ENCODE assay signal across 15 mouse cellular contexts in the genomic region with DNA sequence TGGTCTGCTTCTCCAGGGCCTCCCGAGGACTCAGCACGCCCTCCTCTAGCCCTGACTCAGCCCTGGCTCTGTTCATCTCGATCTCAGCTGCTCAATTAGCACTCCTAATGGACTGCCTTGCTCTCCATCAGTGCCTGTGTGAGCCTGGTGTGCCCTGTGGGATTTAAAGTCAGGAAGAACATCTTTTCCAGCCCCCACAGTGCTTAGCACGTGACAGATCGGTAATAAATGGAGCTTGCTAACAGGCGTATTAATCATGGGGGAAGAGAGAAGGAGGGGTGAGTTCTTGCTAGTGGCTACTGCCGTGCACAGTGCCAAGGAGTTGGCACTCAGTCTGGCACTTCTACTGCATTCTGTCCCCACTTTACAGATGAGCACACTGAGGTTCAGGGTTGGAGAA. TPM values are rescaled to one million over a fixed set of nuclear protein-coding genes. Genes with fewer than 3 reads are reported as not detected.
DNase-seq lines count a peak whose midpoint lies in the region; ATAC-seq and TF ChIP-seq lines count a peak whose summit lies in the region.
"Had no signal": no experiment of that assay in that cellular context is flagged by ENCODE, and none has a peak within 500 bp of the region (broad histone marks: within the 10 kb centered on the region; RNA-seq: fewer than 3 reads in every experiment).

No protein-coding gene starts in this region.

- 0 out of 2 replicates have a peak, but pooled peaks have one; percentile 58 for ATAC-seq in neural tube, embryonic 11.5 days (ENCODE audit: insufficient read depth, low FRiP score, low TSS enrichment)
- peak; percentile 57 for ATAC-seq in hindbrain, embryonic 16.5 days
- ATAC-seq in stomach, embryonic 16.5 days (ENCODE audit: insufficient read depth, low FRiP score), result no peak

- no peak overlapping the region for H3K4me3 ChIP-seq in neural tube, embryonic 11.5 days (ENCODE audit: low read depth, low read length)
- H3K4me3 ChIP-seq in hindbrain, embryonic 16.5 days (ENCODE audit: low read length), result no peak overlapping the region
- no peak overlapping the region for H3K4me3 ChIP-seq in stomach, embryonic 16.5 days (replicated peaks; ENCODE audit: low read length)
- no peak overlapping the region for H3K4me3 ChIP-seq in heart, adult 2 months
- H3K4me3 ChIP-seq: erythroblast, embryonic 14.5 days had no signal

- TF ChIP-seq CTCF in heart, adult 2 months (IDR thresholded peaks at IDR 0.05), result no peak

- H3K4me2 ChIP-seq in neural tube, embryonic 11.5 days (ENCODE audit: low read depth), result no peak overlapping the region
- no peak overlapping the region for H3K4me2 ChIP-seq in hindbrain, embryonic 16.5 days (ENCODE audit: low read length)
- no peak overlapping the region for H3K4me2 ChIP-seq in stomach, embryonic 16.5 days (ENCODE audit: low read depth, low read length)

- peak; percentile 19 for DNase-seq in adrenal gland, postnatal 14 days
- DNase-seq in adrenal gland, postnatal 4 days (ENCODE audit: low spot score in 2 of 2), result no peak
- peak; percentile 40 for DNase-seq in neural tube, embryonic 11.5 days (ENCODE audit: low spot score)
- DNase-seq in neural tube, embryonic 10.5 days (ENCODE audit: extremely low spot score, low spot score), result no peak
- no peak for DNase-seq in heart, adult 2 months
- DNase-seq in gastrocnemius, postnatal 4 days (ENCODE audit: low spot score in 2 of 2), result no peak
- DNase-seq: heart, postnatal 4 days; kidney, postnatal 36 days; lung, postnatal 4 days; thymus, postnatal 36 days had no signal

- no peak for TF ChIP-seq POLR2A in heart, adult 2 months (IDR thresholded peaks at IDR 0.05; ENCODE audit: insufficient read depth, low read depth, low read length)

- H3K27ac ChIP-seq in neural tube, embryonic 11.5 days (ENCODE audit: low read depth, low read length), result no peak overlapping the region
- no peak overlapping the region for H3K27ac ChIP-seq in hindbrain, embryonic 16.5 days (ENCODE audit: low read depth, low read length)
- H3K27ac ChIP-seq in stomach, embryonic 16.5 days (ENCODE audit: low read length), result peak overlapping the region; percentile 32
- no peak overlapping the region for H3K27ac ChIP-seq in heart, adult 2 months
- H3K27ac ChIP-seq: liver, embryonic 14.5 days had no signal

- intact Hi-C loops in heart, adult 2 months (cut with DNase I), result no loop called here

- H3K36me3 ChIP-seq in neural tube, embryonic 11.5 days (ENCODE audit: control insufficient read depth, insufficient read depth, low read length), result no peaks in the 10 kb centered on the region
- H3K36me3 ChIP-seq in hindbrain, embryonic 16.5 days (ENCODE audit: control insufficient read depth, insufficient read depth, low read length), result no peaks in the 10 kb centered on the region
- no peaks in the 10 kb centered on the region for H3K36me3 ChIP-seq in stomach, embryonic 16.5 days (ENCODE audit: control insufficient read depth, insufficient read depth, low read length)
- no peaks in the 10 kb centered on the region for H3K36me3 ChIP-seq in heart, adult 2 months (ENCODE audit: control insufficient read depth, insufficient read depth, low read length)

- 44% methylated on average over 7 of the region's 7 CpGs for WGBS in neural tube, embryonic 11.5 days
- WGBS in hindbrain, embryonic 16.5 days, result 22% methylated on average over 7 of the region's 7 CpGs
- 17% methylated on average over 7 of the region's 7 CpGs for WGBS in stomach, embryonic 16.5 days
- WGBS in heart, adult 2 months, result 65% methylated on average over 7 of the region's 7 CpGs

- no peaks in the 10 kb centered on the region for H3K9me3 ChIP-seq in neural tube, embryonic 11.5 days (ENCODE audit: control insufficient read depth, low read length)
- no peaks in the 10 kb centered on the region for H3K9me3 ChIP-seq in hindbrain, embryonic 16.5 days (ENCODE audit: control insufficient read depth, low read length)
- no peaks in the 10 kb centered on the region for H3K9me3 ChIP-seq in stomach, embryonic 16.5 days (replicated peaks; ENCODE audit: control insufficient read depth, low read length)

- H3K27me3 ChIP-seq in neural tube, embryonic 11.5 days (ENCODE audit: control insufficient read depth, insufficient read depth, low read length), result no peaks in the 10 kb centered on the region
- H3K27me3 ChIP-seq in hindbrain, embryonic 16.5 days (replicated peaks; ENCODE audit: control insufficient read depth, insufficient read depth, low read length), result no peaks in the 10 kb centered on the region
- no peaks in the 10 kb centered on the region for H3K27me3 ChIP-seq in stomach, embryonic 16.5 days (ENCODE audit: control insufficient read depth, insufficient read depth, low read length)
- H3K27me3 ChIP-seq in heart, adult 2 months (ENCODE audit: control insufficient read depth, insufficient read depth, low read length), result no peaks in the 10 kb centered on the region

- no peaks in the 10 kb centered on the region; the same call in 1 of the 2 replicates for H3K4me1 ChIP-seq in neural tube, embryonic 11.5 days (ENCODE audit: control insufficient read depth, insufficient read depth, low read length)
- H3K4me1 ChIP-seq in hindbrain, embryonic 16.5 days (ENCODE audit: control insufficient read depth, insufficient read depth, low read depth, low read length), result peaks cover 9% of the 10 kb centered on the region
- peaks cover 21% of the 10 kb centered on the region for H3K4me1 ChIP-seq in stomach, embryonic 16.5 days (ENCODE audit: control insufficient read depth, insufficient read depth, low read length)
- H3K4me1 ChIP-seq in heart, adult 2 months (ENCODE audit: control insufficient read depth, insufficient read depth, low read length), result no peaks in the 10 kb centered on the region

- H3K9ac ChIP-seq in neural tube, embryonic 11.5 days (ENCODE audit: low read length), result no peak overlapping the region
- no peak overlapping the region for H3K9ac ChIP-seq in hindbrain, embryonic 16.5 days (ENCODE audit: low read depth, low read length)
- H3K9ac ChIP-seq in stomach, embryonic 16.5 days (ENCODE audit: low read length), result peak overlapping the region; percentile 23; the same call in 1 of the 2 replicates
- H3K9ac ChIP-seq in heart, adult 2 months (ENCODE audit: low read depth, low read length), result no peak overlapping the region
- H3K9ac ChIP-seq: liver, embryonic 14.5 days had no signal

- no peak for TF ChIP-seq EP300 in heart, adult 2 months (IDR thresholded peaks at IDR 0.05; ENCODE audit: insufficient read depth, low read depth, low read length)

- H3K79me2 ChIP-seq in heart, adult 2 months (replicated peaks; ENCODE audit: control insufficient read depth, insufficient read depth, low read length), result no peaks in the 10 kb centered on the region

RNA-seq across cellular contexts. Expression of a gene that starts 27.6 kb away (rescaled TPM):
- total RNA-seq in adrenal gland, postnatal 14 days (2021), result 1.0 and 1.3 TPM in 2 replicates
- total RNA-seq in adrenal gland, postnatal 4 days (2021), result 1 to 10 TPM; 2.3 to 2.8 TPM
- polyA plus RNA-seq in neural tube, embryonic 11.5 days (2014; fragmentation: Nextera tagmentation; extraction: Ambion mirVana), result 0.31 and 0.69 TPM in 2 replicates
- 3.5 and 3.7 TPM in 2 replicates for polyA plus RNA-seq in hindbrain, embryonic 16.5 days (2015; fragmentation: Nextera tagmentation; extraction: Ambion mirVana)
- 0.99 and 1.4 TPM in 2 replicates for polyA plus RNA-seq in stomach, embryonic 16.5 days (2015; fragmentation: Nextera tagmentation; extraction: Ambion mirVana)
- 100 to 1,000 TPM; 111 to 123 TPM for total RNA-seq in heart, adult 2 months (2021)
- polyA plus RNA-seq in heart, adult 2 months (2012; rRNA removed), result 110 and 182 TPM in 2 replicates
- 10 to 100 TPM; 41.4 to 45.1 TPM for total RNA-seq in gastrocnemius, postnatal 4 days (2021)
- total RNA-seq: granulocyte monocyte progenitor cell, adult 5-6 weeks had no signal

RNA-seq across cellular contexts. Expression of a gene that starts 51.6 kb away (rescaled TPM):
- total RNA-seq in adrenal gland, postnatal 14 days (2021), result 0.45 and 0.93 TPM in 2 replicates
- total RNA-seq in adrenal gland, postnatal 4 days (2021), result 1 to 10 TPM in 1 of 2 experiments, under 1 TPM in 1; 0.76 to 9.4 TPM
- polyA plus RNA-seq in neural tube, embryonic 11.5 days (2014; fragmentation: Nextera tagmentation; extraction: Ambion mirVana), result 4.3 and 5.3 TPM in 2 replicates
- 12.0 and 13.6 TPM in 2 replicates for polyA plus RNA-seq in hindbrain, embryonic 16.5 days (2015; fragmentation: Nextera tagmentation; extraction: Ambion mirVana)
- 10.2 and 10.6 TPM in 2 replicates for polyA plus RNA-seq in stomach, embryonic 16.5 days (2015; fragmentation: Nextera tagmentation; extraction: Ambion mirVana)
- total RNA-seq in heart, adult 2 months (2021), result 10 to 100 TPM; 42.5 to 44.1 TPM
- polyA plus RNA-seq in heart, adult 2 months (2012; rRNA removed), result 40.1 and 47.6 TPM in 2 replicates
- total RNA-seq in gastrocnemius, postnatal 4 days (2021), result 1 to 10 TPM; 4.6 to 6.3 TPM
- total RNA-seq: granulocyte monocyte progenitor cell, adult 5-6 weeks had no signal
- polyA plus RNA-seq: erythroblast, embryonic 14.5 days had no signal

Comparison
In these comparisons a context has a peak if more than half of its experiments do, and no peak if none do; other contexts are left out.
1. DNase-seq: peak in adrenal gland, postnatal 14 days (single experiment) and neural tube, embryonic 11.5 days (single experiment); none in adrenal gland, postnatal 4 days (0 of 2), neural tube, embryonic 10.5 days (single experiment), heart, adult 2 months (0 of 2) and gastrocnemius, postnatal 4 days (0 of 2).
2. RNA of a gene that starts 27.6 kb away (total RNA-seq): 111 to 123 TPM in heart, adult 2 months and 41.4 to 45.1 TPM in gastrocnemius, postnatal 4 days; 2.3 to 2.8 TPM in adrenal gland, postnatal 4 days and 1.0 to 1.3 TPM in adrenal gland, postnatal 14 days; every median in the first group is over 10 times any median in the second.
3. RNA of a gene that starts 51.6 kb away (total RNA-seq): 42.5 to 44.1 TPM in heart, adult 2 months; 0.76 to 9.4 TPM in adrenal gland, postnatal 4 days, 4.6 to 6.3 TPM in gastrocnemius, postnatal 4 days and 0.45 to 0.93 TPM in adrenal gland, postnatal 14 days; every median in the first group is over 4 times any median in the second.